Mouse (Mus musculus): ENCODE results near the gene Idi2. TPM values are rescaled to one million over a fixed set of nuclear protein-coding genes. Genes with fewer than 3 reads are reported as not detected.
"Not testable (repeated sequence)": the region's sequence is repeated elsewhere in the genome, so short reads cannot be mapped to it uniquely, and the experiment has no call there.

The Idi2 gene
- polyA plus RNA-seq, 1 experiment from 2014 or later = not detected

- not testable (repeated sequence) for H3K4me1 ChIP-seq (replicated peaks); H3K4me2 ChIP-seq; H3K36me3 ChIP-seq (replicated peaks); H3K9me3 ChIP-seq (replicated peaks); H3K9ac ChIP-seq; H3K27me3 ChIP-seq; H3K27ac ChIP-seq (replicated peaks); H3K4me3 ChIP-seq (replicated peaks)
- ATAC-seq (ENCODE audit: insufficient read depth) = peak; percentile 84
- 7% methylated on average over 5 of the region's 6 CpGs for WGBS (ENCODE audit: insufficient replicate concordance)
Observed at GRCm38 (mm10) chr13:8959554-8959953, 6.9 kb downstream of the Idi2 start.

- not testable (repeated sequence) for H3K4me2 ChIP-seq; H3K4me1 ChIP-seq (replicated peaks); H3K9ac ChIP-seq; H3K27me3 ChIP-seq; H3K27ac ChIP-seq (replicated peaks); ATAC-seq (ENCODE audit: insufficient read depth); H3K9me3 ChIP-seq (replicated peaks); H3K36me3 ChIP-seq (replicated peaks); H3K4me3 ChIP-seq (replicated peaks)
- 58% methylated on average over 3 of the region's 3 CpGs for WGBS (ENCODE audit: insufficient replicate concordance)
Observed at GRCm38 (mm10) chr13:8961128-8961888, 8.6 kb downstream of the Idi2 start.

GRCm38 (mm10) chr13:8962266-8962665 lies 9.6 kb downstream of the Idi2 start:
- not testable (repeated sequence) for ATAC-seq (ENCODE audit: insufficient read depth); H3K27me3 ChIP-seq
- WGBS (ENCODE audit: insufficient replicate concordance) = 43% methylated on average over 5 of the region's 5 CpGs

GRCm38 (mm10) chr13:8965224-8965623 lies 12.6 kb downstream of the Idi2 start:
- Histone ChIP-seq H3K27me3 (no peaks in the 10 kb centered on the region), H3K9me3 (replicated peaks) (no peaks in the 10 kb centered on the region), H3K4me3 (replicated peaks) (no peak overlapping the region), H3K4me2 (no peak overlapping the region), H3K4me1 (replicated peaks) (no peaks in the 10 kb centered on the region; the same call in 1 of the 2 replicates), H3K36me3 (replicated peaks) (peaks cover 22% of the 10 kb centered on the region), H3K27ac (replicated peaks) (no peak overlapping the region), H3K9ac (no peak overlapping the region)
- ATAC-seq (ENCODE audit: insufficient read depth) = no peak
- 30% methylated on average over 5 of the region's 5 CpGs for WGBS (ENCODE audit: insufficient replicate concordance)

More at GRCm38 (mm10) chr13:8962266-8962665, 9.6 kb downstream of the Idi2 start:
- not testable (repeated sequence) for H3K4me3 ChIP-seq (replicated peaks); H3K36me3 ChIP-seq (replicated peaks); H3K4me1 ChIP-seq (replicated peaks); H3K4me2 ChIP-seq; H3K9ac ChIP-seq; H3K27ac ChIP-seq (replicated peaks); H3K9me3 ChIP-seq (replicated peaks)

- no peak overlapping the region for H3K4me3 ChIP-seq (replicated peaks)
- no peak overlapping the region for H3K27ac ChIP-seq (replicated peaks)
- H3K9me3 ChIP-seq (replicated peaks) = no peaks in the 10 kb centered on the region
- H3K9ac ChIP-seq = no peak overlapping the region
- no peaks in the 10 kb centered on the region for H3K27me3 ChIP-seq
- WGBS (ENCODE audit: insufficient replicate concordance) = 59% methylated on average over 8 of the region's 8 CpGs
- H3K36me3 ChIP-seq (replicated peaks) = peaks cover 39% of the 10 kb centered on the region
- no peaks in the 10 kb centered on the region; the same call in 1 of the 2 replicates for H3K4me1 ChIP-seq (replicated peaks)
- no peak overlapping the region for H3K4me2 ChIP-seq
- no peak for ATAC-seq (ENCODE audit: insufficient read depth)
Observed at GRCm38 (mm10) chr13:8967742-8968141, 15.1 kb downstream of the Idi2 start.

- Histone ChIP-seq H3K4me2 (no peak overlapping the region), H3K27me3 (no peaks in the 10 kb centered on the region), H3K36me3 (replicated peaks) (peaks cover 84% of the 10 kb centered on the region), H3K4me1 (replicated peaks) (no peaks in the 10 kb centered on the region), H3K9me3 (replicated peaks) (no peaks in the 10 kb centered on the region), H3K27ac (replicated peaks) (no peak overlapping the region), H3K9ac (no peak overlapping the region), H3K4me3 (replicated peaks) (no peak overlapping the region)
- no peak for ATAC-seq (ENCODE audit: insufficient read depth)
Observed at GRCm38 (mm10) chr13:8972369-8972768, 19.7 kb downstream of the Idi2 start.

- Histone ChIP-seq H3K36me3 (replicated peaks) (peaks cover 85% of the 10 kb centered on the region), H3K27ac (replicated peaks) (no peak overlapping the region), H3K9me3 (replicated peaks) (no peaks in the 10 kb centered on the region), H3K4me1 (replicated peaks) (no peaks in the 10 kb centered on the region), H3K4me3 (replicated peaks) (no peak overlapping the region), H3K9ac (no peak overlapping the region), H3K4me2 (no peak overlapping the region), H3K27me3 (no peaks in the 10 kb centered on the region)
- 51% methylated on average over 3 of the region's 3 CpGs for WGBS (ENCODE audit: insufficient replicate concordance)
- ATAC-seq (ENCODE audit: insufficient read depth) = no peak
Observed at GRCm38 (mm10) chr13:8972972-8973371, 20.3 kb downstream of the Idi2 start.

GRCm38 (mm10) chr13:8992231-8992630 lies 39.6 kb downstream of the Idi2 start:
- Histone ChIP-seq H3K4me3 (replicated peaks) (no peak overlapping the region), H3K4me2 (no peak overlapping the region), H3K4me1 (replicated peaks) (peaks cover 30% of the 10 kb centered on the region), H3K27ac (replicated peaks) (no peak overlapping the region), H3K9me3 (replicated peaks) (no peaks in the 10 kb centered on the region), H3K36me3 (replicated peaks) (peaks cover 48% of the 10 kb centered on the region), H3K27me3 (no peaks in the 10 kb centered on the region), H3K9ac (no peak overlapping the region)
- 67% methylated on average over 6 of the region's 6 CpGs for WGBS (ENCODE audit: insufficient replicate concordance)
- ATAC-seq (ENCODE audit: insufficient read depth) = no peak

- Histone ChIP-seq H3K27me3 (no peaks in the 10 kb centered on the region), H3K36me3 (replicated peaks) (peaks cover 18% of the 10 kb centered on the region), H3K4me1 (replicated peaks) (peaks cover 41% of the 10 kb centered on the region), H3K9me3 (replicated peaks) (no peaks in the 10 kb centered on the region), H3K4me2 (peak overlapping the region; percentile 90), H3K27ac (replicated peaks) (peak overlapping the region; percentile 97), H3K4me3 (replicated peaks) (peak overlapping the region; percentile 95), H3K9ac (peak overlapping the region; percentile 98)
- ATAC-seq (ENCODE audit: insufficient read depth) = peak; percentile 20
- under 1% methylated on average over 33 of the region's 33 CpGs for WGBS (ENCODE audit: insufficient replicate concordance)
Observed at GRCm38 (mm10) chr13:8995159-8995989, 42.7 kb downstream of the Idi2 start.

- H3K9me3 ChIP-seq (replicated peaks) = no peaks in the 10 kb centered on the region
- H3K27me3 ChIP-seq = no peaks in the 10 kb centered on the region
- H3K4me2 ChIP-seq = peak within 1 kb of the TSS; percentile 90
- peak within 1 kb of the TSS; percentile 97 for H3K27ac ChIP-seq (replicated peaks)
- peak within 1 kb of the TSS; percentile 98 for H3K9ac ChIP-seq
- H3K4me3 ChIP-seq (replicated peaks) = peak within 1 kb of the TSS; percentile 95
- WGBS (ENCODE audit: insufficient replicate concordance) = 1% methylated on average over 51 of the region's 51 CpGs
- peak; percentile 95 for ATAC-seq (ENCODE audit: insufficient read depth)
- H3K4me1 ChIP-seq (replicated peaks) = peaks cover 41% of the 10 kb centered on the region
- peaks cover 10% of the 10 kb centered on the region for H3K36me3 ChIP-seq (replicated peaks)
Observed at GRCm38 (mm10) chr13:8995990-8996786, 43.5 kb downstream of the Idi2 start, which contains the start of gene Gtpbp4. TSS of gene Gtpbp4 (minus strand) at chr13:8996083.

- H3K9me3 ChIP-seq (replicated peaks); H3K36me3 ChIP-seq (replicated peaks); H3K9ac ChIP-seq; ATAC-seq (ENCODE audit: insufficient read depth); H3K27me3 ChIP-seq: not testable (repeated sequence)
- H3K27ac ChIP-seq (replicated peaks) = peak overlapping the region; percentile 97
- peak overlapping the region; percentile 90 for H3K4me2 ChIP-seq
- peaks cover 41% of the 10 kb centered on the region for H3K4me1 ChIP-seq (replicated peaks)
- WGBS (ENCODE audit: insufficient replicate concordance) = 76% methylated on average over 5 of the region's 5 CpGs
- peak overlapping the region; percentile 95 for H3K4me3 ChIP-seq (replicated peaks)
Observed at GRCm38 (mm10) chr13:8997221-8997620, 44.6 kb downstream of the Idi2 start.

Data from liver, embryonic 15.5 days (tissue).